Mouse (Mus musculus) frontal cortex, postnatal 36 days (tissue): ENCODE results near the gene Zdhhc23.

Experiments used
- DNase-seq, 2 experiments: peaks; one replicate each; pipeline ENCODE4 v3.0.0; 2022; ENCODE audit warnings: low spot score in 2 of 2

The Zdhhc23 gene

DNA sequence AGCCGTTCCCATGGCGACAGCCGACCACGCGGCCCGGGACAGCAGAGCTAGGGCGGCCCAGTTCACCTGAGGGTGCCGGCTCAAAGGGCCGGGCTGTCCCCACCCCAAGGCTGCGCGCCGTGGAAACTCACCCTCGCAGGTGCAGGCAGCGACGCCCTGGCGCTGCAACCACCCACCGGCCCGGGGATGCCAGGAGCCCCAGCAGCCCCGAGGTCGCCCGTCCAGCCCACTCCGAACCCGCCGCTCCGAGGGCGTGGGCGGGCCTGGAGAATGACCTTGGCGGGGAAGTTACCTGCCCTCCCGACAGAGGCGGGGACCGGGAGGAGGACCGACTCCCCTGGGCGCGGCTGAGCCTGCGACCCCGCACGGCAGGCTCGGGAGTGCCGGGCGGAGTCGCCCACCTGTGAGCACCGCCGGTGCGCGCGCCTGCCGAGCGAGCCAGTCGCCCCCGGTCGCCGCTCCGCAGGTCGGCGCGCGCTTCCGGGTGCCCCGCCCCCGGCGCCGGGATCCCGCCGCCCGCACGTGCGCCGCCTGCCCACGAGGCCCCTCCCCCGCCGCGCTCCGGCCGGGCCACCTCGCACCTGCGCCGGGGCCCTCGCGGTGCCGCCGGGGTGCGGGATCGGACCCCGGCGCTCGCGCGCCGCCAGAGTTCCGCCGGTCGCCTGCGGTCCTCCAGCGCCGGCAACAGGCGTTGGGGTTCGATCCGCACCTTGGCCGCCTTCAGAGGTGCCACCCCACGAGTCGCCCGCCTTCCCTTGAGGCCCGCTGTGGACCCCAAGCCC lies at the start of gene Zdhhc23:
Gene Zdhhc23, minus strand, starts transcription at position 464 of the 782 bp plus-strand sequence.
- no peak for DNase-seq

DNA sequence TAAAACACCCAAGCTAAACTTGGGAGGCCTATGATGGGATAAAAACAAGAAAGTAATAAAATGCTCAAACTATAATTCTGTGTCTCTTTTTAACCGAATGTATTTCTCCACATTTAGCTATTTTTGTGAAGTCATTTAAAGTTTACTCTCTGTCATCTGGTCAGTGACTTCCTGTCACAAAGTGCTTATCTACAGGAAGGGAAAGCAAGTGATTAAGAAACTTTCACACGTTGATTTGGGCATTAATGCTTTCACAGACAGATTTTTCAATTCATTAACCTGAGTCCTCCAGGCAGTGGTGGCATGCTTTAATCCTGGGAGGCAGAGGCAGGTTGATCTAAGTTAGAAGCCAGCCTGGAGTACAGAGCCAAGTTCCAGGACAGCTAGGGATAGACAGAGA lies 49.7 kb upstream of the Zdhhc23 start:
- DNase-seq = no peak

DNA sequence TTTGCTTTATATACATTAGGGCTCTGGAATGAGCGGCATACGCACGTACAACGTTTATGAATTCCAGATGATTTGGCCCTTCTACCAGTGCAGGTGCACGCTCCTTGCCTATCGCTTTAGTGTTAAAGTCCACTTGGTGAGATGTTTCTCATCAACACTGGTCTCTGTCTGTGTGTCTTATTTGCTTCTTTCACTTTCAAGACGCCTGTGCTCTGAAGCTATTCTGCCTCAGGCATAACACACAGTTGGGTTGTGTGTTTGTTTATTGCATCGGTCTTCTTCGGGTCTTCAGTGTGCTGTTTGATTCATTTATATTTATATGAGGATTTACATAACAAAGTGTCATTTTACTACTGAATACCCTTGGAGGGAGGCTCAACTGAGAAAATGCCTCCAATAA lies 47.2 kb upstream of the Zdhhc23 start:
- no peak for DNase-seq

DNA sequence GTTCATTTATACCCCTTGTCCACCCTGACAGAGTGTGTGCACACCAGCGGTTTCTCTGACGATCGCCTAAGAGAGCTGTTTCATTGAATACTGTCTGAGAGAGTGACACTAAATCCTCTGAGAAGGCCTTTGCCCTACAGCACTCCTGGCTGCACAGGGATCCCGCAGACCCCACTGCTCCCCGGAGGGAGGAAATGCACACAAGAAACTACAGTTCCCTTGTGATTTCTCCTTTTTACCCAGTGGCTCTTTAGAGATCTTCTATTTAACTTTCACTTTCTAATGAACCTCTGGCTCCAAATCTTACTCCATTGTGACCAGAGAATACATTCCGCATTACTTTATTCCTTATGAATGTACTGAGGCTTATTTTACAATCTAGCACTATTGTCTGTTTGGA lies 46.6 kb upstream of the Zdhhc23 start:
- DNase-seq = no peak

DNA sequence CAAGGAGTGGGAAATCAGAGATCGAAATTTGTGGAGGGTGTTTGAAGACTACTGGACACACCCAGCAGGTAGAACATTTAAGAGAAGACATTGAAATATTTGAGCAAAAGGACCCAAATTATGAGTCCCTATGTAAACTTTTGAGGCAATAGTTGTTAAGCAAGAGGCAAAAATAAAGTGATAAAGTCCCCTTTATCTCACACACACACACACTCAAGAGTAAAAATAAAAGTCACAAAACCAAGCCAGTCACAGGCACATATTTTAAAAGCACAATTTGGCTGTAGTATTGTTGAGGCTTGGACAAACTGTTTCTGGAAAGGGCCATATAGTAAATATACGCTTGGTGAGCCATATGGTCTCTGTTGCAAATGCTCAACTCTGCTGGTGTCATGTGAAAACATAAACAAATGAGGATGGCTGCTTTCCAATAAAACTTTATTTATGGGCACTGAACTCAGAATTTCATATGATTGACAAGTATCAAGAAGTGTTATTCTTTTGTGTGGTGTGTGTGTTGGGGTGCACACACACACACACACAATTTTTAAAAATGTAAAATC lies 39.5 kb upstream of the Zdhhc23 start:
- DNase-seq = no peak

DNA sequence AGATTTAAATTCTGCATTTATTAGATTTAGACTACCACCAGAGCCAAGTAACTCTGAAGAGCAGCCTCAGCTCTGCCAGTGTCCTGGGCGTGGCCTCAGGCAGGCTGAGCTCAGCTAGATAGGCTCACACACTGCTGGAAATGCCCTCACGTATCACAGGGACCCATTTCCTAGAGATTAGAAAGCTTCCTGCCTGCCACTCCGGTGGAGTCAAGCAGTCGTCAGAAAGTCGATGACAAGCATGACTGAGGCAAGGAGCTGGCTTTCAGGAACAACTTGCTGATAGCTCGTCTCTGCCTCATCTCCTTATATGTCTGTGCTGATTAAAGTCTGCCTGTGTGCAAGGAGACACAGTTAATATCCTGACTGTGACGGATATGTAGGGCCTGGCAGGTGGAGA lies 38.8 kb upstream of the Zdhhc23 start:
- no peak for DNase-seq

DNA sequence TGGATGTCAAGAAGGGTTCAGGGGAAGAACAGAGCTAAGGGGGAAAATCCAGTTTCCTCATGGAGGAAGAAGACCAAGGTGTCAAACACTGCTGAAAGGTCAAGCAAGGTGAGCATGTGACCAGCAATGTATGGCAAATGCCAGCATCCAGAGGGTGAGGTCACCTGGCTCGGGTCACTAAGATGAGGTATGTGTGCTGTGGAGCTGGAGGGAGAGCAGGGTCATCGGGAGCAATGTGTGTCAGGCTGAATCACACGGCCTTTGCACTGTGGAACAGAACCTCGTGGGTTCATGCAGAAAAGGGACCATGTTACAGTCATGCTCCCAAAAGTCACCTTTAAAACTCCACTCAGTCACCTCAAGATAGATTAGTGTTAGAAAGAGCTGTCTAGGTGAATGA lies 38.1 kb upstream of the Zdhhc23 start:
- no peak for DNase-seq

DNA sequence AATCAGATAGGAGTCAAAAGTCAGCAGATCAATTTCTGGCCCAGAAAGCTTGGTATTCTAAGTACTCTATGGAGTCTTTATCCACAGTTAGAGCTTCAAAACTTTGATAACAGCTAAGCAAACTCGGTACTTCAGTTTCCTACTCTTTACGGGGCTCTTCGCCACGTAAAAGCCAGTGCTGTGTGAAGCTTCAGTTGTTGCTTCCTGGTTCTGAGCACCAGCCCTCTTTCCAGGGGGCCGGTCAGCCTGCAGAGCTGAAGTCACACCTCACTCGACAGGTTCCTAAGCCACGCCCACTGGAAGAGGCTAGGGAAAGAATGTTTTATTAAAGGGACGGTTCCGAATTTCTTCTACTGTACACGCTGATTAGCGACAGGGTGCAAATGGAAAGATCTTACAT lies 36.6 kb upstream of the Zdhhc23 start:
- DNase-seq = no peak

DNA sequence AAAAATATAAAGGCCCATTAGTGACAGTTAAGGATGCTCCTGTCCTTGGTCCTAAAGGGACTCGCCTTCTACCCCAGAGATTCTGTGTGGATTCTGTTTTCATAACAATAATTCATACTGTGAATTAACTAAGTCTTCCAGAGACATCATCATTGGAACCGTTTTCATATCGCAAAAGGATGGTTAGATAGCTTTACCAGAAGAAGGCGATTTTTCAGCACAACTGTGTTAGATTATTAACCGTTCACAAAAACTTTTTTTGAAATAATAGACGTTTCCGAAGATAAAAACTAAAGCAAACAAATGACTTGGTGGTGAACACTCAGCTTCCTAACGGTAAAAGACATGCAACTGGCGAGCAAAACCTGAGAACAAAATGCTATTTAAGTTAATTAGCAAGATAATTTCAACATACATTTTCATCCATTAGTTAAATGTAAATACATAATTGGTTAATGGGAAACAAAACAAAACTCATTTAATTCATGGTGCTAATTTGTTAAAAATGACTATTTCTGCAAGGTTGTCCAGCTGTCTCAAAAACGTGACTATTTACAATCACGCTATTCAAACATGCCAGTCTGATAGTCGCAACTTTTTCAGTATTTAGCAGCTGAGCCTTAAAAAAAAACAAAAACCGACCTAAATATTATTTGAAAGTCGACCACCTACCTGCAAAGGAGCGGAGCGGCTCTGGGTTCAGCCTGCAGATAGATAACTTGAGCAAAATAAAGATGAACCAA lies 36.0 kb upstream of the Zdhhc23 start:
- DNase-seq = no peak

DNA sequence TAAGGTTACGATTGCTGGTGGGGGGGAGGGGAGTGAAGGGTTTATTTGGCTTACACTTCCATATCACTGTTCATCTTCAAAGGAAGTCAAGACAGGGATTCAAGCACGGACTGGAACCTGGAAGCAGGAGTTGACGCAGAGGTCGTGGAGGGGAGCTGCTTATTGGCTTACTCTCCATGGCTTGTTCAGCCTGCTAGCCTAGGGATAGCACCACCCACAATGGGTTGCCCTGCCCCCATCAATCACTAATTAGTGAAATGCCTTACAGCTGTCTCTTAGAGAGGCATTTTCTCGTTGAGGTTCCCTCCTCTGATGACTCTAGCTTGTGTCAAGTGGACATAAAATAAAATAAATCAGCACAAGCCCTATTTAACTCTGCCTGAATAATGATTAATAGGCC lies 31.4 kb upstream of the Zdhhc23 start:
- no peak for DNase-seq

DNA sequence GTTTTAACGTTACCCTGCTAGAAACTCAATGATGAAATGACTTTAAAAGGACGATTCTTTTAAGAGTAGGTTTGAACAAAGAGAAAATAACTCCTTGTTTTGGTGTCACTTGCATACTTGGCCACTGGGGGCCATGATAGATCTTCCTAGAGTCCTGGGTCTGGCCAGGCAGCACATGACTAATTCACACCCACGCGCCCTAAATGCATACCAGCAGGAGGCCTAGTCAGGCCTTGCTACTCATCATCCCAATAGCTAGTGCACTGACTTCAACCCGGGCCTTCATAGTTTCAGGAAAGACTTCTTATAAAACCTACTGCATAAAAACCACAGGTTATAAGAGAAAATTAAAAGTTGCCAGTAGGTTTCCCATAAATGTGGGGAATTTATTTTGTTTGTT lies 22.5 kb upstream of the Zdhhc23 start:
- no peak for DNase-seq

DNA sequence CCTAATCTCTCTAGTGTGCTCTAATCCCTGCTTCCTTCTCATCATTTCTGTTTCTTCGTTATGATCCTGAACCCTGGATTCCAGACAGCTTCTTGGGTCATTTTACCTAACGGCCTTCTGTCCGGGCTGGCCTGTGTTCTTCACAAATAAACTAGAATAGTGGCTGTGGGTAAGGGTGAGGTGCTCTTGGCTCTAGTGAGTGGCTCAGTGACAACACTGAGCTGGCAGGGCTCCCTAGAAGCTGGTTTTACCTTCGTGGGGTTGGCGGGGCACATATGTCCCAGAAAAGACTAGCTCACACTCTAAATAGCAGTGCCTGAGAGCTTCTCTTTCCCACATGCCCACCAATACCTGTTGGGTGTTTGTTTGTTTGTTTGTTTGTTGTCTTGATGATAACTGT lies 19.9 kb upstream of the Zdhhc23 start:
- no peak for DNase-seq

DNA sequence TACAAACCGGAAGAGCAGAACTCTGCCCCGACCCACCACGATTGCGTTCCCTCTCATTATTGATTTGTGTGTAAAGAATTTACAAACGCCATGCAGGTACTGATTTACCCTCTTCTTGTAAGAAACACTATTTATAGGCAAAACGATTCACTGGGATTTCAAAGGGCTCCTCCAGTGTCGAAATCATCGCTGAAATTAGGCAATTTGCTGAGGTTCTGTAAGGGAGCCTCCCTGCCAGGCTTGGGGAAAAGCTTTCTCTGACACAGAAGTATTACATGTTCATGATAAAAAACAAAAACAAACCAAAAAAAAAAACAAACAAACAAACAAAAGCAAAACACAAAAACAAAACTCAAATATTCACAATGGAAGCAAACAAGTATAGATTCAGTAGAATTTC lies 19.5 kb upstream of the Zdhhc23 start:
- DNase-seq = no peak

DNA sequence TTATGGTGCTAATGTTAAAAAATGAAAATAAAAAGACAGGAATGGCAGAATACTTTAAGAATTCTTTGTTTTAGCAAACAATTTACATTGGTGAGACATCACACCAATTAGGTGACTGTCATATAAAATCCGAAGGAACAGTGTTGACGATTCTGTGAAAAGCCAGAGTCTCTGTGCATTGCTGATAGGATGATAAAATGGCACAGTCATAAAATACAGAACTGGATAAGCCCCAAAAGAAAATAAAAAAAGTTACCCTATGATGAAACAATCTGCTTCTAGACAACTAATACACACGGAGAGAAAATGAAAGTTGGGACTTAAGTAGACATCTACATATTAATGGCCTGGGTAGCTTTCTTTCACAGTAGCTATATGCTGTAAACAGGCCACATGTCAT lies 15.0 kb upstream of the Zdhhc23 start:
- DNase-seq = no peak

DNA sequence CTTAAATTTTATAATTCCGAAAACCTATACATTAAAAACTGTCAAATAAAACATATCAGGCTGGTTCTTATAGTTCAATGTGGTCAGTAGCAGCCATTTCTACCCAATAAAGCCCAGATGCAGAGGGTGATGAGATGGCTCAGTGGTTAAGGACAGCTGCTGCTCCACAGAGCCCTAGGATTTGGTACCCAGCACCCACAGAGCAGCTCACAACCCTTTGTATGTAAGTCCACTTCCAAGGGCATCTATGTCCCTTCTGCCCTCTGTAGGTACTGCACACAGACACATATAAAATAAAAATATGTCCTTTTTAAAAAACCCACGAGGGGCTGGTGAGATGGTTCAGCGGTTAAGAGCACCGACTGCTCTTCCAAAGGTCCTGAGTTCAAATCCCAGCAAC lies 6.7 kb upstream of the Zdhhc23 start:
- no peak for DNase-seq

DNA sequence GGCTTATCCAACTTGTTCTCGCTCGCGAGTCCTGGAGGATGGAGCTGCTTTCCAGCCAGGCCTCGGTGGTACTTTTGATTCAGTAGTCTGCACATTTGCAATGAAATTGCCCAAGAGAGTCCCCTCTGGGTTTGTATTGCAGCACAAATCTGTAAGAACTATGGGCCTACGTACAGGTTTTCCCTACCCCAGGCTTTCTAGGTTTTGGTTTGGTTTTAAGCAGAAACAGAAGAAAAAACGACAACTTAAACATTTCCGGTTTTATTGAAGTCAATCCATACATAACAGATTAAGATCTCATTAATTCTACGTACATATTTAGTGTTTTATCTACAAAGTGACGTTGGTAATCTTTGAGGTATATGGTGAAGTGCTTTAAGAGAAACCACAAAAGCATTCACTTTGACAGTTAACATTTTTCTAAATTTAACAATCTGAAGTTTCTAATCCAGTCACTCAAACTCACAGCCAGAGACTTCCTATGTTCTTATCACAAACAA lies 569 bp upstream of the Zdhhc23 start:
- no peak for DNase-seq

DNA sequence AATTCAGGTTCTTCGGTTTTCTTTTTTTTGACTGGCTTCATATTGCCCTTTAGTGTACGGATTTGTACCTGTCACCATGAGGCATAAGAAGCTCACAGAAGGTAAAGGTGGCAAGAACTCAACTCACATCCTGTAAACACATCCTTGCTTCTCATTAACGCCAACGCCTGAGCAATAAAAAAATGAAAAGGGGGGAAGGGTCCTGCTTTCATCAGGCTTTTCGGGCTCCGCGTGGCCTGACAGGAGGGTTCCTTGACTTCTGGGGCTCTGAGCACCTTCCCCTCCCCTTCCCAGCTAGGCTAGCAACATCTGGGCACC lies 622 bp downstream of the Zdhhc23 start:
- DNase-seq = no peak

DNA sequence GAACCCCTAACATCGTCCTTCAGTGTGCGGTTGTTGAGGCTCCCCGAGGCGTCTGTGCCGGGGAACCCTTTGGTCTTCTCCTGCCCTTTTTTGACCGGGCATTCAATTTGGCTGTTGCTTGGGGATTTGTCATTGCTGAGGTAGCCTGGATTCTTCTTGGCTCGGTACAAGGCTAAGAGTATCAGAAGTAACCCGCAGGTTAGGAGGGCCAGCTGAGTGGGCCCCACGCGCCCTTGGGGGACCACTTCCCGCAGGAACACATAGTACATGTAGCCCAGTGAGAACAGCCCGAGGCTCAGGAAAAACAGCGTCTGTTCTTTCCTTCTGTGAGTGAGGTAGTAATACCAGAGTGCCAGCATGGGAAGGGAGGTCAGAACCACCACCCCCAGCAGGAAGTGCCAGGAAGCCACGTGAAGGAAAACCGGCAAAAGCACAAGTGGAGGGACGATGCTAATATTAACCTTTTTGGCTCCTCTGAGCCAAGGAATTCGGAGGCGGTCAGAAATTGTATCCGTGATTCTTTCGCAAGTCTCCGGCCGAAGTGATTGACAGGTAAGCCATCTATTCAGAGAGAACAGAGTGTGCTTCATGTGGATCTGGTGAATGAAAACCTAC lies 5.9 kb downstream of the Zdhhc23 start:
- no peak for DNase-seq

DNA sequence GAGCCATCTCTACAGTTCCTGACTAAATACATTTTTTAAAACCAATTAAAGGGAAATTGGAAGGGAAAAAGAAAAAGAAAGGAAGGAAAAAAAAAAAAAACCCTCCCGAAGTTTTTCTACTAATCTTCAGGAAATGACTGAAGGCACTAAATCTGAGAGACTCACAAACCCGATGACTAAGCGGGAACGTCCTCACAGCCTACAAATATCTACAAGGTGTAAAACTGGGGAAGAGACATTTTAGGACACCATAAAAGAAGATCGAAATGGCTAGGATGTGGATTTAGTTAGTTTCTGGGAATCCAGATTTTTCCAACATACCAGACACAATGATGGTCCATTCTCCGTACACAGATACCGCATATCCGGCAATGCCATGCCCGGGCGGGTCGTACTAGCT lies 6.4 kb downstream of the Zdhhc23 start:
- no peak for DNase-seq

DNA sequence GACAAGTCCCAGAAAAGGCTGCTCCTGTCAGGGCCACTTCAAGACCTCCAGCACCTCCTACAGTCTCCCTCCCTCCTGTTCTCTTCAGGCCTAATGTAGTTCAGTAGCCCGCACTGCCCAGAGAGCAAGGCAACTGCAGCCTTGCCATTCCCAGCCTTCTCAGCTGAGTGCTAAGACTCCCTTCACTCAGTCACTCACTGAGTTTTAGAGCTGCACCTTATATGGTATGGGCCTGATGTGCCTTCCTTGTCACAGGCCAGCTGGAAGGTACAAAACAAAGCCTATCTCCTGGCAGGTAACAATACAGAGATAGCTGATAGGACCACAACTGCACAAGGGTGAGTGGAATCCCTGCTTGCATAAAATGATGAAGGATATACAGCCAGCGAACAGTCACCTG lies 7.2 kb downstream of the Zdhhc23 start:
- no peak for DNase-seq

DNA sequence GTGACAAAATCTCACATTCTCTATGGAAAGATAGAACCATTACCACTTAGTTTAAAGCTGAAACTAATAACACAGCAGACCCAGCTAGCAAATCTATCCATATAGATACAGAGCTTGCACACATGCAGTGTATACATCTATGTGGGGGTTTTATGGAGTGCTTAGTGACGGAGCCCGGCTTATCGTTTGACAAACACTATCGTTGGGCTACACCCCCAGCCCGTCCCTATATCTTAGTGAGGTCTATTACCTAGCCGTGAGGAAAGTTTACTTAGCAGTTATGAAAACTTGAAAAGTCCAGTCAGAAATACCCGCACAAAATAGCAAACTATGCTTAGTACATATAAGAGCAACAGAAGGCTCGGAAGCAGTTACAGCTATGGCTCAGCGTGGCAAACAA lies 7.8 kb downstream of the Zdhhc23 start:
- no peak for DNase-seq

DNA sequence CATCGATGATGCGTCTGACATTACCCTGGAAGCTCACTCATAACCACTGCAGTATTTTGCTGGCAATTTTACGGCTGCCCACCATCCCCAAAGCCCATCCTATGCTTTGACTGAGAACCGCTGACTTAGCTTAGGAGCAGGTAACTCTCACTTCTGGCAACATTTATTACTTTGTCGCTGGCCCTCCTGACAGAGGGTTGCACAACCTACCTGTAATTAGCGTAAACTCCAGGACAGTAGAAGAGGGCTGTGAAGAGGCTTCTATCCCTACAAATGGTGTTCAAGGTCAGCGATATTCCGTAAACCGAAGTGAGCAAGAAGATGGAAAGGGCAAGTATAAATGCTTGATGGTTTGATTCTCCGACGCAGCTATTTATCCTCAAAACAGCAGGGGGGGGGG lies 8.4 kb downstream of the Zdhhc23 start:
- no peak for DNase-seq

DNA sequence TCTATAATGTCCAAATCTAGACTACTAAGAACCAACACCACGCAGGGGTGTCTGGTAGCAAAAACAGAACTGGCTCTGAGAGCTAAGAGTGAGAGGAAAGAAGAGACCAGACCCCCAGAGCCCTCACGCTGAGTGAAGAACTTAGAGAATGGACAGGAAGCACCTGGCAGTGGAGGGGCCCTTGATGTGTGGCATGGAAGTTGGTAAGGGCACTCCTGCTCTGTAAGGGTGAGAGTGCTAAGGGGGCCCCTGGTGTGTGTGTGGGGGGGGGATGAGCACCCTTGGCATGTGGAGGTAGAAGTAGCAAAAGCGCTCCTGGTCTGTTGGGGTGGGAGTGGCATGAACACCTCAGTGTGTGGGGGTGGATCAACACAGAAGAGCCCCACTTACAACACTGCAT lies 9.2 kb downstream of the Zdhhc23 start:
- no peak for DNase-seq
